Mouse (Mus musculus) cerebellum, postnatal 25 days (tissue): ENCODE measurements at regions not wholly inside any gene's neighbourhood (a gene's known extent, or its start where the extent isn't known, plus 50 kb on each side); places are given as distances from the start of the nearest gene placed in this dataset.

Experiments used
- DNase-seq, 2 experiments: peaks; one replicate each; pipeline ENCODE4 v3.0.0; 2021; ENCODE audit warnings: mixed read lengths in 2 of 2

DNA sequence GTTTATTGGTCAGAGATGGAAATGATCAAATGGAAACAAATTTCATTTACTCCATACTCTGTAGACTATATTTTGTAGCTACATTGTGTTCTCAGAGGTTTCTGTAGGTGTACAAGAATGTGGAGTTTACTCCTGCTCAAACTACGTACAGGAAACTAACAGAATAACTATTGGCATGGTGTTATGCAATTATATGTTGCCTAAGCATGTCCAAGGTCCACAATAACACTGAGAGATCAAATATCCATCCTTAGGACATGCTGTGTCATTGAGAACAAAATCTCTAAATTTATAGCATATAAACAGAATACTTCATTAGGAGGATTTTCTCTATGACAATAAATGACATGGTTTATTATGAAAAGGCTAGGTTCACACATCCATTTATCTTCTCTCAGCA, 400.3 kb downstream of the Fam198b start:
- DNase-seq: no peak

DNA sequence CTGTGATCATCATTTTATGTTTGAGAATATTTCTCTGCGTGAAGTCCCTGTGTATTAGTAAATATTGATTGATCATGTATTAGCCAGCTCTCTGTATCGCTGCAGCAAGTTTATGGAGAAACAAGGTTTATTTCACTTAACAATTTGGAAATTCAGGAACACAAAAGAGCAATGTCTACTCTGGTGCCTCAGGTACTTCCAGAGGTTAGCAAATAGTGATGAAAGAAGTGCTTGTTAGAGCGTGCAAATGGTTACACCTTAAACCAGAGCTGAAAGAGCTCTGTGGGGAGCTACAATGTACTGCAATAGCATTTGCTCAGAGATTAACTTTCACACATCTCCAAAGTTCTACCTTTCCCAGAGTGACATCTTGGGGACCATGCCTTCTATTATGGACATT, 400.9 kb downstream of the Fam198b start:
- DNase-seq: no peak

DNA sequence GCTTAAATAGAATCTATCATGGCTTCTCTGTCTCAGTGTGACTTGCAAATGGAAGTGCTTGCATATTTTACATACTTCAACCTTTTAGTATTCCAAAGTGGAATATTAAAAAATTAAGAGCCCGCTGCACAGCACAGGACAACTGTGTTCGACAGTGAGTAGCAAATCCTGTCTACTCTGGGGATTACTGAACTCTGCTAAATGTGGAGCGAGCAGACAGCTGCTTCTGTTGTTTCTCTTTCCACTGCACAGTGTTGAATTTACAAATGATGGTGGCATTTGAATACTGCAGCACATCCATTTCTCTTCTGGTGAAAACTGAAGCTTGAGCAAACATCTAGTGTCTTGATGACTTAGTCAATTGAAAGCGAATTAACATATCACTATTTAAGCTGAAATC, 409.2 kb downstream of the Fam198b start:
- no peak for DNase-seq

DNA sequence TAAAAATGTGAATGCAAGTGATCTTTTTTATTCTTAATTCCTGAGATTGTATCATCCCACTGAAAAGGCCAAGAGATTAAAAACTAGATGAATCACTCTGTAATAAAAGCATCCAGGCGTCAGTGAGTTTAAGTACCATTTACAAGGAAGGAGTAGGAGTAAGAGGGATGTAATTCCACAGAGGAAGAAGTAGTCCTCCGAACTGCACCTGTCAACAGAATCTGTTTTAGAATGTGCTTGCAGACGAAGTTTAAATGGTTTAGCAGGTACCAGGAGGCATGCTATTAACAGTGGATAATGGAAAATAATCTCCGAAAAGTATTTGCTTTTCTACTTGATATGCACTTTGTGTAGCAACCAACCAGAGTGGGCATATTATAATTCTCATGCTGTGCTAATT, 423.3 kb downstream of the Fam198b start:
- no peak for DNase-seq

DNA sequence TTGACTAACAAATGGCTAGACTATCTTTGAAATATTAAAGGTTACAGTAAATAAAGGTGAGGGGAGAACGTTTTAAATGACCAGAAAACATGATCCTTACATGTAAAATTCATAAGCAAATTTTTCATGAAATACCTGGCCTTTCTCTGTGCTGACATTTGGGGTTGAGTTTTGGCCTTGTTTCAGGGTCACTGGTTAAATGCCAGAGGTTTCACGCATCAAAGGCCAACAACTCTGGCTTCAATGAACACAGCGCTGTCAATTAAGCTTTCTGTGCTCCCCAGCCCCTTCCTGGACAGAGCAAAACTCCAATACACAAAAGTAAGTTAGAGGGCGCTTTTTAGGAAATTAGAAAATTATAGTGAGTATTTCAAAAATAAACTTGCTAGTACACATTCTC, 425.6 kb downstream of the Fam198b start:
- no peak for DNase-seq

DNA sequence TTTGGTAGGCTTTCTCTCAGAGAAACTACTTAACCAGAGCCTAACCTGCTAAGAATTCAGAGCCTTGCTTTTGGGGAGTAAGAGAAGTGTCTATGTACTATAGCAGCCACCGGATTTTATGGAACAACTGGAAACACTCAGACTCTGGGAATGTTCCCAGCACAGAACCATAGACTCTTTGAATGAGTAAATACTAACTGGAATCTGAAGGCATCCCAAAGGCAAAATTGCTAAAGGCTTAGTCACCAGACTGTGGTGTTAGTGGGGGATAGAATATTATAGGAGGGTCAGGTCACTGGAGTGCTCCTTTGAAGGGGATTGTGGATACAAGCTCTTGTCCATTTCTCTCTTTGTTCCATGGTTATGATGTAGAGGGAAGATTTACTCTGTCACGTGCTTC, 427.4 kb downstream of the Fam198b start:
- DNase-seq: no peak

DNA sequence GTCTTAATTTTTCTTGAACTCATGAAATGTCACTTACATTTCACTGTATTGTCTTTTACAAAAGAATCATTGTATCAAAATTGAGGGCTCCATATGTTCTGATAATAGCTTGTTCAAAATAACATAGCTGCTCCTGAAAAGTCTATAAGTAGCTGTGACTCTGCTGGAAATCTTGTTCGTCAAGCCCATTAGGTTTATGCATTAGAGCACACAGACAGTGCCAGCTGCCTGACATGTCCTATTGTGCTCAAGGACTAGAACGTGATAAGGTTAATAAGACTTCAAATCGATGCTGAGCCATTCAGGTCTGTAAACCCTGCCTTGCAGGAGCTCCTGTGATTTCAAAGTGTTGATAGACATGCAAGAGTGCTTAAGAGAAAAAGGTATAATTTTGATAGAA, 438.0 kb downstream of the Fam198b start:
- no peak for DNase-seq

DNA sequence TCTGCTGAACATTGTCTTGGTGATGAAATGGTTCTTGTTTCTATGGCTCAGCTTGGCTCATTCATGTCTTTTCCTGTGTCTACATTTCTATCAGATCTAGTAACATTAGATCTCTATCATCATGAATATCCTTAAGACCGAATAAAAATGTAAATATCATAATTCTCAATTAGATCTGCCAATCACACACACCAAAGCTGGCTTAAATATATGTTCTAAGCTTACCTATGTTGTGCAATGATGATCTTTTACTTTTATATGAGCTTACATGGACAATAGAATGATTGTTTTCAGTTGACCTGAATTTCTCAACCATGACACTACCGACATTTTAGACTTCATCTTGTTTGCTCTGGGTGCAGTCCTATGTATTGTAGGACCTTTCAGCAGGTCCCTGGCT, 440.4 kb downstream of the Fam198b start:
- no peak for DNase-seq

DNA sequence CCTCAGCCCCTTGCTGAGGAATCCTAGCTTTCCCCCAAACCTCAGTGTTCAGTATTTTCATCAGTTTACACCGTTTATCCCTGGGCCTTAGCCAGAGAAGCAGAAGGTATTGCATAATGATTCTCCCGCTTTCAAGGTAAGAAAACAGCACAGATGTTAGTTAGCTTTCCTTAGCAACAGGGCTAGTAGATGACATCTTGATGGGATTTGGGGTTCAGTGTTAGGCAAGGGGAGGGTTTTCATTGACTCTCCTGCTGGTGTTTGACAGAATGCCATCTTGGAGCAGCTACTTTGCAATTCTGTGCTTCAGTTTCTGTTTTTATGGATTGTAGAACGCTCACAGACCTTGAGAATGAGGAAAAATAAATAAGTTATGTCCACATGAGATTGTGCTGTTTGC, 447.4 kb downstream of the Fam198b start:
- no peak for DNase-seq

DNA sequence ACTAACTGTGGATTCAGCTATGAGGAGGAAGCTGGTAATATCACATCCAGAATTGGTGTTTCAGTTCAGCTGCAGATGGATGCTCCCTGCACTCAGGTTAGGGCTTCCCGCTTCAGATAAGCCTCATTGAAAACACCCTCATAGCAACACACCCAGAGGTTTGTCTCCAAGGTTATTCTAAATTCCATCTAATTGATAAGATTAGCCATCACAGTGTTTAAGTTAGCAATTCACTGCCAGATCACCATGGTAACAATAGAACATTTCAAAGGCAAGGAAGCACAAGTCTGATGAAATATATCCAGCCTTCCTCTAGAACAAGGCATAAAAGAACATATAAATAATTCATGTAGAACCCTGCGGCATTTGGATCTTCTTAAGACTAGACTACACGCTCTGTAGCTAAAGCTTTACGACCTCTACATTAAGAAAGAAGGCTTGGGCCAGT, 450.1 kb downstream of the Fam198b start:
- no peak for DNase-seq

DNA sequence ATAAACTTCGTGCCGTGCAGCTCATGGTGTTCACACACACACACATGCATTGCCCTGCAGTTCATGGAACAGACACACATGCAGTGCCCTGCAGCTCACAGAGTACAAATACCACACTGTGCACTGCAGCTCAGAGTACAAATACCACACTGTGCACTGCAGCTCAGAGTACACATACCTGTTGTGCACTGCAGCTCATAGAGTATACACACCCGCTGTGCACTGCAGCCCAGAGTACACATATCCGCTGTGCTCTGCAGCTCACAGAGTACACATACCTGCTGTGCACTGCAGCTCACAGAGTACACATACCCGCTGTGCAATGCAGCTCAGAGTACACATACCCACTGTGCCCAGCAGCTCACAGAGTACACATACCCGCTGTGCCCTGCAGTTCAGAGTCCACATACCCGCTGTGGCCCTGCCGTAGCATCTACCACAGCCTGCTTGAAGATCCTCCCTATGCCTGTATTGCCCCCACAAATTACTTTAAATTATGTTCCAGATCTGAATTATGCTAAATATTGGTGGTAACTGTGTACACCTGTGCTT, 451.9 kb downstream of the Fam198b start:
- DNase-seq: no peak

DNA sequence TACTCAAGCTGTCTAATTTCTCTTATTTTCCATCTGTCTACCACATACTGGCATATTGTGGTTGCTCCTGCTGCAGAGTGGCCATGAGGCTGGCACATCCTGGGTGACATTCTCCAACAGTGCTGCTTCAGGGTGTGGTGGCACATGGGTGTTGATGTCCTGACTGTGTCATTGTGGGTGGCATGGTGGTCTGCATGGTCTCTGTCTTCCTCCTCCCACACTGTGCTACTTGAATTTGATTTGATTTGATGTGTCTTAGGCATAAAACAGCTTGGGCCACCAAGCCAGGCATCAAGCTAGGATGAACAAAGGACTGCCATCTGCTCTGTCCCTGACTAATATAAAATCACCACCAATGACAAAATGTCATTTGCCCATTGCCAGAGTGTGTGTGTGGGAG, 434.7 kb downstream of the Gria2 start:
- DNase-seq: peak; percentile 6 to 30

DNA sequence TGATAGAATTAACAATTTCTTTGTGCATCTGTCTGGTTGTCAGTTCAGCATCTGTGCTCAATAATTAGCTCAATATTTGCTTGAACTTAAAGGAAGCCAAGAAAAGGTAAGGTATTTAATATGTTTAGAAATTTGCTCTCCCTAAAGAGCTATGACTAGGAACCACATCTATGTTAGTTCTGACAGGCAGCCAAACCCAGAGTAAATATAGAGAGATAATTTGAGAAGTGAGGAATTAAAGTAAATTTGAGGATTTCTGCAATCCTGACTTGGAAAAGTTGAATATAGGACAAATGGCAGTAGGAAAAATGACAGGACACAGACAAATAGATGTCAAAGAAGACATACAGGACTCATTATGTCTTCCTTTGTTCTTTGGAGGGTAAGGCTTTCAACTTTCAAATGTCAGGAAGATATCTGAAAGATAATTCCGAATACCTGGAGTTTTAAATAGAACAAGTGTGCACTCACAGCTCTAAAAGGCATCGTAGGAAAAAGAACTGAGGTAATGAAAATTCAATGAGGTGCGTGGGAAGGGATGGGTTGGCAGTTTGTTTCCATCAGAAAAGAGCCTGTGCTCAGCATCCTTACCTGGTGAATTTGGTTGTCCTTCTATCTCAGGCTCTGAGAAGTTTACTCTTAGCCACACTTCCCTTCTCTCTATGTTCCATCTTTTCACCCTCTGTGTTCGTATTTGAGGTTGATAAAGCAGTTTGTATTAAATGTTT, 433.3 kb downstream of the Gria2 start:
- no peak for DNase-seq

DNA sequence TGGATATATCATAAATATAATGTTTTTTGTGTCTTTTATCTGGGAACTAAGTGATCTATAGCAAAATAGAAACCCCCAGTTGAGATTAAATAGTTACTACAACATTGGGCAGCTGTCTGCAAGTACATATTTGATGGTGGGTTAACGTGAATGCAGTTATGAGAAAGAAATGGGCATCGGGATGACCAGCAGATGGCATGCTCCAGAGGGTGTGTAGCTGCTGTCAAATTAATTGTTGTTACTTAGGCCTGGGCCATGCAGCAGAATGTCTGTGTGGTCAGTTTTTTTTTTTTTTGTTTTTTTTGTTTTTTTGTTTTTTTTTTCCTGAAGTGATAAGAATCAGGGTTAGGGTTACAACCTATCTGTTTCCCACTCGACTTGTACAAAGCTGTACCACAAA, 430.2 kb downstream of the Gria2 start:
- DNase-seq: peak; percentile 33 to 66

DNA sequence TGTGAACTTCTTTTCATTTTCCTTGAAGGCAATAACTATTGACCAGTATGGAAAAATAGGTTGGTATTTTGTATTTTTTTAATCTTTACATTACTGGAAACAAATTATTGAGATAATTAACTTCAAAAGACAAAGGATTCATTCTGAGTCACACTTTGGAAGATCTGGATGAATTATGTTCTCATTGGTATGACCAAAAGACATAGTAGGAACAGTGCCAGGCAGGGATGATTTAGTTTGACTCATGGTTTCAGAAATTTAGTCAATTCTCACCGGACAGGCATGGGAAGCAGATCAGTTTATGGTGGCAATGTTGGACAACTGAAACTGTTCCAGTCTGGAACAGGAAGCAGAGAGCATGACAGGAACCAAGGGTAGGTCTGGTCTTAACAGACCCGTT, 416.6 kb downstream of the Gria2 start:
- DNase-seq: no peak

DNA sequence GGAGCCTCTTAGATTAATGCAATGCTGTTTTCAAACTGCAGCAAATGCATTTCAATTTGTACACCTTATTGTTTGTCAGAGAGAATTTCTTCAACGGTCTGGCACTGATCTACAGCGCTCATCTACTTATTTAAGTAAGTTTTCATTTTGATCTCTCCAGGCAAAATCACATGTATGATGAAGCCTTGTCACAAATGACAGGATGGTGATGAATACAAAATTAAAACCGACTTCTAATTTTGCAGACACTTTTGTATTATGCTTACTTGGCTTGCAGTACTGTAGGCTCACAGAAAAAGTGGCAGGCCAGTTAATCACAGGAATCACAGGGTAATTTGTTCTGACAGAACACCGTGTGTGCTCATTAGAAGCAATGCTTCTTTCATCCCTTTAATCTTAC, 406.4 kb downstream of the Gria2 start:
- DNase-seq: no peak

DNA sequence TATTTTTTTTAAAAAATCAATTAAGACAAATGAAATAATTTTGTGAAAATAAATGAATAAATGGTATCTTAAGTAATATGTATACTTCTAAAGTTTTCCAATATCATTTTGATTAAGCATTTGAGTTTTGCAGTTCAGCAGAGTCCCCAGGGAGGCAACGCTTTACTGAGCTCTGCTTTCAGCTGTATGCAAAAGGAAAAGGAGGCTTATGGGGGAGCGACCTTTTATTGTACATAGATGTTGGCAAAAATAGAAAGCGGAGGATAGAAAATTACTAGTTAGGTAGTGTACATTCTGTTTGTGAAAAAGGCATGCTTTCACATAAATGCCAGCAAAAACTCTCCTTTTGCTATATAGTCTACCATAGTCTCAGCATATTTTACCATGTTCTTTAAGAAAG, 382.2 kb downstream of the Gria2 start:
- no peak for DNase-seq

DNA sequence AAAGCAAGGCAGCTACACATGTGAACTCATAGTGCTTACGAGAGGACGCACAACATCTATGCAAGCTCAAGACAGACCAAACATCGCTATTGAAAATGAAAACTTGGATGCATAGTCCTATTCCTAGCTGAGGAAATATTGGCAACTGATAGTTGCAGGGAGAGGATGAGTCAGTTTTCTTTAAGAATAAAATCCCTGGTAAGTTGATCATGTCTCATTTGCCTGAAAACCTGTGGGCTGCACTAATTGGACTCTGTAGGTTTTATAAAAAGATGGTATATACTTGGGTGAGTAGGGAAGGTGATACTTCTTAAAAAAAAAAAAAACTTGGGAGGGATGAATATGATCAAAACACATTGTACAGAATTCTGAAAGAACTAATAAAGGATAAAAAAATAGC, 381.2 kb downstream of the Gria2 start:
- DNase-seq: no peak

DNA sequence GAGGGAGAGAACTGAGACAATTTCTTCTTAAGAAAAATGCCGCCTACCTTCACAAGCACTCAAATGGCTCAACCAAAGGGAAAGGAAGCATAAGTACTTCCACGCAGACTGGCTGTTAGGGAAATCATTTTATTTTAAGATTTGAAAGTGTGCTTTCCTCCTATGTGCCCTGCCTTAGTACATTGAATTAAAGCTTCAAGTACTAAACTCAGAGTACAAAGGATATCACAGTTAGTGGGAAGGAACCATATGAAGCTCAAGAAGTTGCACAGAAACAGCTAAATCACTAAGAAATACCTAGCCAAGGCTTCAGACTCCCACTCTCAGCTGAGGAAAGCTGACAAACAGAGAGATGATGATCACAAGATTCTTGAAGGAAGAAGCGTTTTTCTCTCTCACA, 380.5 kb downstream of the Gria2 start:
- no peak for DNase-seq

DNA sequence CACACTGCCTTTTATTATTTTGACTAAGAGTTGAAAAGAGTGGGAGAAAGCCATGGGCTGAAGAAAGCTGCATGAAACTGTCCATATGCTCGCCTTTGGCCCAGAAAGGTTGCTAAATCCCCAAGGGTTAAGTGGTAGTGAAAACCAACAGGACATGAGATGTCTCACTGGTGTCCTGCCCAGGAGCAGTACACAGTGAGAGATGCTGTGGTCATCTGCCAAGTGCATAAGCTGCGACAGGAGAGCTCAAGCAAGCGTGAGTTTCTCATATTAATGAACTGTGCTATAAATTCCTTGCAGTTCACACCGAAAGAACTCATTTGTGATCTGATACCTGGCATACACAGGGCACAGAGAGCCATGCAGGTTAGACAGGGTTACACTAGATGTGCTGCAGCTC, 380.0 kb downstream of the Gria2 start:
- DNase-seq: peak; percentile 47 to 48
